Mouse (Mus musculus): Measurements from ENCODE around the gene Tnf.

Tnf gene

DNA sequence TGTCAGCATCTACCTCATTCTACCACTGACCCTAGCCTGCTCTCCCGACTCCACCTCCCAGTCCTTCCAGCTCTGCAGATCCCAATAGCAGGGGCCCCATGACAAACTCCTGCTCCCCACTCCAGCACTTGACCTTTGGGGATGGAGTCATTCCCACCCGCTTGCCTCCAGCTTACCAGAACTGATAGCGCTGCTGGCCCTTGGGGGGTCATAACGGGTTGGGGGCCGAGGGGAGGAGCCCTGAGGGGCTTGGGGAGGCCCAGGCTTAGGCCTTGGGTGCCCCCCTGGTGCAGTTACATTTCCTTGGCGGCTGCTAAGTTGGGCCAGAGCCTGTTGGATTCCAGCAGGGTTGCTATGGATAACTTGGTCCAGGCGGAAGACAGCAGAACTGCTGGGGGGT, 47.2 kb downstream of the Tnf start:
- TF ChIP-seq NANOG (IDR thresholded peaks at IDR 0.05; ENCODE audit: borderline replicate concordance, low read length) (no peak), CTCF (conservative IDR thresholded peaks at IDR 0.05; ENCODE audit: low read length) (no peak), POU5F1 (IDR thresholded peaks at IDR 0.05; ENCODE audit: borderline replicate concordance, low read length) (no peak)
- Histone ChIP-seq H3K4me3 (replicated peaks; ENCODE audit: low read length) (no peak overlapping the region), H3K27me3 (ENCODE audit: insufficient read depth, low read length) (no peaks in the 10 kb centered on the region), H3K36me3 (ENCODE audit: insufficient read depth, low read length) (peaks cover 99% of the 10 kb centered on the region), H3K9me3 (ENCODE audit: low read length) (no peaks in the 10 kb centered on the region), H3K4me1 (replicated peaks; ENCODE audit: low read depth, low read length) (peaks cover 74% of the 10 kb centered on the region)

DNA sequence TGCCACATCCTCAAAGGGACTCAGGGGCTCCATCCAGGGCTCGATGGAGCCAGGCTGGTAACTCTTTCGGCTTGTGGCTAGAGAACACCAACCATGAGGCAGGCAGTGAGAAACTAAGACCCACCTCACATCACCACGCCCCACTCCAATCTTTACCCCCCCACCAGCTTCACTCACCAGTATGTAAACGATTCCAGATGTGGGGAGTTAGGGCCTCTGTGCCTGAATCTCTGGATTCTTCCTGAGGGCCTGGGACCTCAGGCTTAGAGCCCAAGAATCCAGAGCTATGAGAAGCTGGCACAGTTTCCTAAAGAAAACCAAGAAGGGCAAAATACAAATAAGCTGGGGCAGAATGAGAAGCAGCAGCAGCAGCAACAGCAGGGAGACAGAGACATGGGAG, 47.9 kb downstream of the Tnf start:
- Histone ChIP-seq H3K4me3 (replicated peaks; ENCODE audit: low read length) (no peak overlapping the region), H3K9me3 (ENCODE audit: low read length) (no peaks in the 10 kb centered on the region), H3K36me3 (ENCODE audit: insufficient read depth, low read length) (peaks cover 99% of the 10 kb centered on the region), H3K4me1 (replicated peaks; ENCODE audit: low read depth, low read length) (peaks cover 71% of the 10 kb centered on the region), H3K27me3 (ENCODE audit: insufficient read depth, low read length) (no peaks in the 10 kb centered on the region)
- TF ChIP-seq CTCF (conservative IDR thresholded peaks at IDR 0.05; ENCODE audit: low read length), result no peak
- TF ChIP-seq NANOG (IDR thresholded peaks at IDR 0.05; ENCODE audit: borderline replicate concordance, low read length), result no peak
- no peak for TF ChIP-seq POU5F1 (IDR thresholded peaks at IDR 0.05; ENCODE audit: borderline replicate concordance, low read length)

DNA sequence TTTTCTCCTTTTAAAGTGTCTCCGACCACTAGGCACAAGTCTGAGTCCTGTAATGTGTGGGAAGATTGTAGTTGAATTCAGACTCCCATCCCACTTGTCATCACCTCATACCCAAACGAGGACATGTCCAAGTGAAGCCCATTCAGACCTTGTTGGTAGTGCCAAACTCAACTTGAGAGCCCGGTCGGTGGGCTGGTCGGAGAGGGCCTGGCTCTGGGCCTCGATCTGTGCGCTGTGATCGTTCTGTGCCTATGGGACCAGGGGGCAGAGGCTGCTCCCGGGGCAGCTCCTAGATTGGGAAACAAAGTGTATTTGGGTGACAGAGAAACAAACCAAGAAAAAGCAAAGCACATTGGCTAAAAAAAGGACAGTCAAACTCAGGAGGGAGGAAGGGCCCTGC, 48.7 kb downstream of the Tnf start:
- TF ChIP-seq POU5F1 (IDR thresholded peaks at IDR 0.05; ENCODE audit: borderline replicate concordance, low read length), result no peak
- TF ChIP-seq NANOG (IDR thresholded peaks at IDR 0.05; ENCODE audit: borderline replicate concordance, low read length), result no peak
- TF ChIP-seq CTCF (conservative IDR thresholded peaks at IDR 0.05; ENCODE audit: low read length), result no peak
- Histone ChIP-seq H3K9me3 (ENCODE audit: low read length) (no peaks in the 10 kb centered on the region), H3K27me3 (ENCODE audit: insufficient read depth, low read length) (no peaks in the 10 kb centered on the region), H3K4me1 (replicated peaks; ENCODE audit: low read depth, low read length) (peaks cover 64% of the 10 kb centered on the region), H3K4me3 (replicated peaks; ENCODE audit: low read length) (no peak overlapping the region), H3K36me3 (ENCODE audit: insufficient read depth, low read length) (peaks cover 99% of the 10 kb centered on the region)

DNA sequence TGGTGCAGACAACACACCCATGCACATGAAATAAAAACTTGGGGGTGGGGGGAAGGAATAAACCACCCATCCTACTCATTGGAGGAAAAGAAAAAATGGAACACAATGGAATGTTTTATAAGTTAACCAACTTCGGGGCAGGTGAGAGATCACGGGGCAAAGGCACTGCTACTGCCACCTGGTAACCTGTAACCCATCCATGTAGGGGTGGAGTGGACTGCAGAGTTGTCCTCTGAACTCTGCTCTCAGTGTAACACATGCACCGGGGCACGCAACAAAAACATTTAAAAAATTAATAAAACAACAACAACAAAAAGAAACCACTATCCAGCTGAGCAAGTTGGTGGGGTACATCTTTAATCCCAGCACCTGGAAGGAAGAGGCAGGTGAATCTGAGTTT, 49.7 kb downstream of the Tnf start:
- TF ChIP-seq NANOG (IDR thresholded peaks at IDR 0.05; ENCODE audit: borderline replicate concordance, low read length) (no peak), CTCF (conservative IDR thresholded peaks at IDR 0.05; ENCODE audit: low read length) (no peak), POU5F1 (IDR thresholded peaks at IDR 0.05; ENCODE audit: borderline replicate concordance, low read length) (no peak)
- Histone ChIP-seq H3K9me3 (ENCODE audit: low read length) (no peaks in the 10 kb centered on the region), H3K36me3 (ENCODE audit: insufficient read depth, low read length) (peaks cover 99% of the 10 kb centered on the region), H3K4me1 (replicated peaks; ENCODE audit: low read depth, low read length) (peaks cover 64% of the 10 kb centered on the region), H3K4me3 (replicated peaks; ENCODE audit: low read length) (no peak overlapping the region), H3K27me3 (ENCODE audit: insufficient read depth, low read length) (no peaks in the 10 kb centered on the region)

Data from E14TG2a.4 (cell line).